Mouse (Mus musculus): ENCODE measurements at regions not wholly inside any gene's neighbourhood (a gene's known extent, or its start where the extent isn't known, plus 50 kb on each side); places are given as distances from the start of the nearest gene placed in this dataset.

DNA sequence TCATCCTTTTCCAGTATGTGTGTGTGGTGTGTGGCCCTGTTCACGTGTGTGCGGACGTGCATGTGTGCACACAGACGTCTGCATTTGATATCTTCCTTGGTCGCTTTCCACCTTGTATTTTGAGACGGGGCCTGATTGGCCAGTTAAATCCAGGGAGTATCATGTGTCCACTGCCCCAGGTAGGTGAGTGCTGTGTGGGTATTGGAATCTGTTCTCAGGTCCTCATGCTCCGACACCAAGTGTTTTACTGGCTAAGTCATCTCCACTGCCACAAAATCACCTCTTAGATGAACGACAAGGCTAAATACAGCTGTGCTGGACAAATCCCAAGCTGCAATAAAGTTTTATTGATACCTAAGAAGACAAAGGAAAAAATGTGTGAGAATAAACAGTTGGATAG is 537.0 kb downstream of the Etnk1 start:
- H3K4me1 ChIP-seq (ENCODE audit: control insufficient read depth, insufficient read depth, low read length), result no peaks in the 10 kb centered on the region
- DNase-seq (ENCODE audit: low spot score, missing footprints) (no peak), ATAC-seq (ENCODE audit: low FRiP score) (no peak)
- H3K27me3 ChIP-seq (ENCODE audit: control insufficient read depth, insufficient read depth, low read length), result no peaks in the 10 kb centered on the region
- H3K36me3 ChIP-seq (ENCODE audit: control insufficient read depth, insufficient read depth, low read length), result no peaks in the 10 kb centered on the region
- H3K4me3 ChIP-seq (ENCODE audit: low read depth, low read length), result no peak overlapping the region
- 90% methylated on average over 8 of the region's 8 CpGs for WGBS
- no peaks in the 10 kb centered on the region for H3K9me3 ChIP-seq (ENCODE audit: control insufficient read depth, low read length)
- no peak overlapping the region for H3K9ac ChIP-seq (ENCODE audit: low read length)
- H3K4me2 ChIP-seq, result no peak overlapping the region
- H3K27ac ChIP-seq (ENCODE audit: low read depth, low read length), result no peak overlapping the region

GRCm38 (mm10) chr6:143706451-143706850 is 539.4 kb downstream of the Etnk1 start:
- H3K27ac ChIP-seq (ENCODE audit: low read depth, low read length), result no peak overlapping the region
- H3K9me3 ChIP-seq (ENCODE audit: control insufficient read depth, low read length), result no peaks in the 10 kb centered on the region
- no peaks in the 10 kb centered on the region for H3K4me1 ChIP-seq (ENCODE audit: control insufficient read depth, insufficient read depth, low read length)
- no peak for DNase-seq (ENCODE audit: low spot score, missing footprints)
- 80% methylated on average over 10 of the region's 10 CpGs for WGBS
- no peak overlapping the region for H3K9ac ChIP-seq (ENCODE audit: low read length)
- H3K27me3 ChIP-seq (ENCODE audit: control insufficient read depth, insufficient read depth, low read length), result no peaks in the 10 kb centered on the region
- ATAC-seq (ENCODE audit: low FRiP score), result no peak
- H3K4me3 ChIP-seq (ENCODE audit: low read depth, low read length), result no peak overlapping the region
- no peaks in the 10 kb centered on the region for H3K36me3 ChIP-seq (ENCODE audit: control insufficient read depth, insufficient read depth, low read length)
- H3K4me2 ChIP-seq, result no peak overlapping the region

- Histone ChIP-seq H3K9me3 (ENCODE audit: control insufficient read depth, low read length) (no peaks in the 10 kb centered on the region), H3K27me3 (ENCODE audit: control insufficient read depth, insufficient read depth, low read length) (no peaks in the 10 kb centered on the region), H3K4me2 (no peak overlapping the region), H3K4me3 (ENCODE audit: low read depth, low read length) (no peak overlapping the region), H3K27ac (ENCODE audit: low read depth, low read length) (no peak overlapping the region), H3K36me3 (ENCODE audit: control insufficient read depth, insufficient read depth, low read length) (no peaks in the 10 kb centered on the region), H3K9ac (ENCODE audit: low read length) (no peak overlapping the region), H3K4me1 (ENCODE audit: control insufficient read depth, insufficient read depth, low read length) (no peaks in the 10 kb centered on the region; the same call in 1 of the 2 replicates)
- WGBS, result 81% methylated on average over 10 of the region's 10 CpGs
- ATAC-seq (ENCODE audit: low FRiP score) (no peak), DNase-seq (ENCODE audit: low spot score, missing footprints) (no peak)
Observed at GRCm38 (mm10) chr6:143714461-143714860, 547.4 kb downstream of the Etnk1 start.

GRCm38 (mm10) chr6:143750074-143750473 is 583.1 kb downstream of the Etnk1 start:
- no peak overlapping the region for H3K4me3 ChIP-seq (ENCODE audit: low read depth, low read length)
- no peaks in the 10 kb centered on the region for H3K9me3 ChIP-seq (ENCODE audit: control insufficient read depth, low read length)
- H3K27ac ChIP-seq (ENCODE audit: low read depth, low read length), result no peak overlapping the region
- H3K27me3 ChIP-seq (ENCODE audit: control insufficient read depth, insufficient read depth, low read length), result no peaks in the 10 kb centered on the region
- H3K4me1 ChIP-seq (ENCODE audit: control insufficient read depth, insufficient read depth, low read length), result no peaks in the 10 kb centered on the region
- H3K36me3 ChIP-seq (ENCODE audit: control insufficient read depth, insufficient read depth, low read length), result no peaks in the 10 kb centered on the region
- no peak for DNase-seq (ENCODE audit: low spot score, missing footprints)
- no peak overlapping the region for H3K9ac ChIP-seq (ENCODE audit: low read length)
- no peak overlapping the region for H3K4me2 ChIP-seq
- ATAC-seq (ENCODE audit: low FRiP score), result no peak

DNA sequence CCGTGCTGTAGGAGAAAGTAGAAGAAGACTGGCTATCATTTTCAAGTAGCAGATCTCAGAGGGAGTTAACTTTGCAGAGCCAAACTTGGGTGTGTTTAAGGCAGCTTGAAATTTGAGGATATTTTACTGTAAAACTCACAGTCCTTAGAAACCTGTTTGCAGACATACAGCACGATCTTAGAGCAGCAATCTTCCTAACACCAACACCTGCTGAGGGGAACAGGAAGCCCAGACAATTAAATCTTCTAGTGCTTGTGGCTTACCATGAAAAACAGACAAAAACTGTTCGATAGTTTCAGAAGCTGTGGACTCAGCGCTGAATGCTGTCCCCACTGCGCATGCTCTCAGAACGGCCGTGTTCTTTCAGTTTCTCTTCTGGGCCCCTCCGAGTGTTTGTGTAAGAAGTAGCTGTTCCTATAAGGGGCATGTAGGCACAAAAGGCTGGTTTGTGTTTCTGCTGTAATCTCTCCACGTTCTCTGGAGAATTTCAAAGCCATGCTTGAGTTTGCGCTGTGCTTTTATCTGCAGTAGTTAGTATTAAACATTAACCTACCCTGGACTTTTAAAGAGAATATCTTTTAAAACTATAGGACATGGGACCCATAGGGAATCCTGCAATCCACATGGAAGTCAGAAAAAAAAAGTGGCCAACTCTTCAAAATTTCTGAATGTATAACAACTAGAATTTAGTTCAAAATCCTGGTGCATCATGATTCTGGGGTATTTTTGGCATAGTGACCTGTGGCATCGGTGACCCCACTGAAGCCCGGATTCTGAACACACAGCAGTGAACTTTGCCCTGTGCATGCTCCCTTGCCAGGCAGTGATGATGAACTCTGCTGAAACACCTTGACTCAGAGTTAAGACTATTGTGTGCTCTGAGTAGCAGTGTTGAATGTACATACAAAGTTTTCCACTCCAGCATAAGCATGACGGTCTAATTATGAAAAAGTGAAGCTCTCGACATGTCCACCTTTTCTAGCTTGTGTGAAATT is 584.4 kb downstream of the Etnk1 start:
- no peaks in the 10 kb centered on the region for H3K9me3 ChIP-seq (ENCODE audit: control insufficient read depth, low read length)
- ATAC-seq (ENCODE audit: low FRiP score) (no peak), DNase-seq (ENCODE audit: low spot score, missing footprints) (no peak)
- WGBS, result 82% methylated on average over 14 of the region's 14 CpGs
- H3K4me1 ChIP-seq (ENCODE audit: control insufficient read depth, insufficient read depth, low read length), result no peaks in the 10 kb centered on the region
- H3K4me2 ChIP-seq, result no peak overlapping the region
- H3K27me3 ChIP-seq (ENCODE audit: control insufficient read depth, insufficient read depth, low read length), result no peaks in the 10 kb centered on the region
- no peak overlapping the region for H3K27ac ChIP-seq (ENCODE audit: low read depth, low read length)
- H3K36me3 ChIP-seq (ENCODE audit: control insufficient read depth, insufficient read depth, low read length), result no peaks in the 10 kb centered on the region
- H3K9ac ChIP-seq (ENCODE audit: low read length), result no peak overlapping the region
- H3K4me3 ChIP-seq (ENCODE audit: low read depth, low read length), result no peak overlapping the region

DNA sequence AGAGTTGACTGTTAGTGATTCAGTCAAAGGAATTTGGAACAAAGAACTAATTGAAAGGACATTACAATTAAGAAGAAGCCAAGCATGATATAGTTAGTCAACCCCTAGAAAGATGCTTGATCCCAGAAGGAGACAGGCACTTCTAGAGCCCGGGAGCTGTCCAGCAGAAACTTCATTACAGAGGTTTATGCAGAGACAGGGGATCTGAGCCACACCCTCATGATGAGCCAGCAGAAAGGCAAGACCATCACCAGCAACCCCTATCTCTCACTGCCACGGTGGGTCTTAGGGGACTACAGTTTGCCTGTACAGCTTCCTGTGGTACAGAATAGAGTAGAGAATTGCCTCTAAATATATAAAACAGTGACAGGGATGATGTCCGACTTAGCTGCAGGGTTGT is 590.4 kb downstream of the Etnk1 start:
- H3K4me2 ChIP-seq, result no peak overlapping the region
- DNase-seq (ENCODE audit: low spot score, missing footprints) (no peak), ATAC-seq (ENCODE audit: low FRiP score) (no peak)
- WGBS, result 75% methylated on average over 3 of the region's 3 CpGs
- H3K9ac ChIP-seq (ENCODE audit: low read length), result no peak overlapping the region
- no peaks in the 10 kb centered on the region for H3K9me3 ChIP-seq (ENCODE audit: control insufficient read depth, low read length)
- no peaks in the 10 kb centered on the region for H3K27me3 ChIP-seq (ENCODE audit: control insufficient read depth, insufficient read depth, low read length)
- H3K4me3 ChIP-seq (ENCODE audit: low read depth, low read length), result no peak overlapping the region
- H3K4me1 ChIP-seq (ENCODE audit: control insufficient read depth, insufficient read depth, low read length), result no peaks in the 10 kb centered on the region
- no peak overlapping the region for H3K27ac ChIP-seq (ENCODE audit: low read depth, low read length)
- no peaks in the 10 kb centered on the region for H3K36me3 ChIP-seq (ENCODE audit: control insufficient read depth, insufficient read depth, low read length)

DNA sequence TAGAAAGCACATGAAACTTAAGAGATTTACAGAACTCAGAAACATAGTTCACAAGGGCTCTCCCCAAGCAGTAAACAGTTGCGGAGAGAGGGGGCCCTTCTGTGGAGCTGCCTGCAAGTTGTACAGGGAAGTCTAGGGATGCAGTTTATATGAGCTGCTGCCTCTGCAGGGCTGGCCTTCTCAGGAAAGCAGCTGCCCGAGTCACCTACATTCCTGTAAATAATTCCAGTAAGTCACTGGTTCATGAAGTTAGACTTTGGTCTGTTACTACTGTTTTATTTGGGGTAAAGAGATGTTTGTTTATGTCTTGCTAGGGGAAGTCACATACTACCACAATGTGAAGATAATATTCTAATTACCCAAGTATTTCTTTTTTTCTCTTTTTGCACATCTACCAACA is 601.1 kb downstream of the Etnk1 start:
- no peaks in the 10 kb centered on the region for H3K36me3 ChIP-seq (ENCODE audit: control insufficient read depth, insufficient read depth, low read length)
- no peaks in the 10 kb centered on the region for H3K4me1 ChIP-seq (ENCODE audit: control insufficient read depth, insufficient read depth, low read length)
- H3K4me3 ChIP-seq (ENCODE audit: low read depth, low read length), result no peak overlapping the region
- no peaks in the 10 kb centered on the region for H3K27me3 ChIP-seq (ENCODE audit: control insufficient read depth, insufficient read depth, low read length)
- no peak overlapping the region for H3K4me2 ChIP-seq
- DNase-seq (ENCODE audit: low spot score, missing footprints) (no peak), ATAC-seq (ENCODE audit: low FRiP score) (no peak)
- H3K9me3 ChIP-seq (ENCODE audit: control insufficient read depth, low read length), result no peaks in the 10 kb centered on the region; the same call in 1 of the 2 replicates
- H3K27ac ChIP-seq (ENCODE audit: low read depth, low read length), result no peak overlapping the region
- H3K9ac ChIP-seq (ENCODE audit: low read length), result no peak overlapping the region
- WGBS, result 88% methylated on average over 2 of the region's 2 CpGs

All from midbrain, embryonic 11.5 days (tissue).